Mouse (Mus musculus) heart, postnatal 0 days (tissue): ENCODE measurements at regions not wholly inside any gene's neighbourhood (a gene's known extent, or its start where the extent isn't known, plus 50 kb on each side); places are given as distances from the start of the nearest gene placed in this dataset.

Experiments used
- CTCF ChIP-seq: IDR thresholded peaks from 2 replicates; pipeline ENCODE4 v1.5.1; 2016; ENCODE audit warnings: antibody characterized with exemption, control low read depth, low read depth
- EP300 ChIP-seq: IDR thresholded peaks from 2 replicates; pipeline ENCODE4 v1.6.1; 2016; ENCODE audit warnings: antibody characterized with exemption, low read depth

DNA sequence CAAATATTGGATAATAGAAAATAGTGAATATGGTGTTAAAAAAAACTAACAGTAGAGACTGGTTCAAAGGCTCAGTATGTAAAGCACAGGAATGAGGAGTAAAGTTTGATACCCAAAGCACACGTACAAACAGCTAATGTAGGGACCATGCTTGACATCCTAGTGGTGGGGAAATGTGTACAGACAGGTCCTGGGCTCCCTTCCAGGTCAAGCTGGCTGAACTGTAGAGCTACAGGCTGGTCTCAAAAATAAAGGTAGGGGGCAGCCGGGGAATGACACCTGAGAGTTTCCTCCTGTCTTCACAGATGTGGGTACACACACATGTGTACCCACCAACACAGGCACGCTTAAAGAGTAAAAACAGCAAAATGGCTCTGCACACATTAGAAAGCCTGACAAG is 309.9 kb upstream of the Nova1 start:
- no peak for TF ChIP-seq EP300
- TF ChIP-seq CTCF = no peak
